Mouse (Mus musculus) frontal cortex, postnatal 36 days (tissue): ENCODE results near the gene Stard13.

Source experiments
- DNase-seq, 2 experiments: peaks; one replicate each; pipeline ENCODE4 v3.0.0; 2022; ENCODE audit warnings: low spot score in 2 of 2

Gene Stard13

DNA sequence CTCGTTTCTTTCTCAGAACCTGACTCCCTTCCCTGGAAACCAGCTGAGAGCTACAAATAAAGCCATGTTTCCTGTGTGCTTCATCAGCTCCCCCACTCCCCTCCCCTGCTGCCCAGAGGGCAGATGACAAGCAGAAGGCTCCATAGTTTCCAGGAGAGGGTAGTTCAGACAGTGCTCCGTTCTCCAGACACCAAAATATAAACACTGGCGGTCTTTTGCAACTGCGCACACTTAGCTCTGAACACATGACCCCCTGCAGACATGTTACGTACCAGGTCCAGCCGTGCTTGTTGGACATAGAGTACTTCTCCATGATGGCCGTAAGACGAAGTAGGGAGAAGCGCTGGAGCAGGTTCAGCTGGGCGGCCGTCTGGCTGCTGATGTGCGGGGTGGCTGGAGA lies 173.2 kb downstream of the Stard13 start:
- DNase-seq: peak in 1 of 2 experiments; percentile 13

DNA sequence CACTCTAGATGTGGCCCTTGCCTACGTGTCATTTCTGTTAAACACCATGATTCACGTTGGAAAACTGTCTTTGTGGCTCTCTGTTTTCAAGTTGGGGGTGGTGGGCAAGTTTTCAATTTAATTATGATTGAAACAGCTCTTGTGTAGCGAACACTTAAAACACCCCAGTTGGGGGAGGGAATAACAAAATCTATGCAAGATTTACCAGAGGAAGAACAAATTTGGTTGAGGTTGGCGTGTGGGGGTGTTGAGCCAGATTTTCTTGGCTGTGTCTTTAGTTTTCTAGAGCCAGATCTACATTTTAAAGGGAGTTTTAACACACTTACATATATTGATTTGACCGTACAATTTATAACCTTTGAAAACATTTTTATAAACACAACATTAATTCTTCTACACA lies 173.9 kb downstream of the Stard13 start:
- peak; percentile 29 to 77 for DNase-seq

DNA sequence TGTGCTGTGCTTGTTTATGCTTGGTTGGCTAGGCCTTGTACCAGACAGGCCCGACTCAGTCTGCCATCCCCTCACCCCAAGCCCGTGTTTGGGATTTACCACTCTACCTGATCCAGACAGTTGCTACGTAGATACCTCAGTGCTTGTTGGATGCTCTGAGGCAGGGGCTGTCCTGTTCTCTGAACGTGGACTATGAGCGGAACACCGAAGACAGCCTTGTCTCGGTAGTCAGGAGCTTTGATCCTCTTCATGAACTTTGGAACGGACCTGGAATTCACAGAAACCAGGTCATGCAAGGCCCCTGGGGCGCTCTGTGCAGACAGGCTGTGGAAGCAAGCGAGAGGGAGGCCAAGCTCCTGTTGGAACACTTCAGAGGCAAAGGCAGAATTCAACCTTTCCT lies 174.3 kb downstream of the Stard13 start:
- DNase-seq: peak in 1 of 2 experiments; percentile 10

DNA sequence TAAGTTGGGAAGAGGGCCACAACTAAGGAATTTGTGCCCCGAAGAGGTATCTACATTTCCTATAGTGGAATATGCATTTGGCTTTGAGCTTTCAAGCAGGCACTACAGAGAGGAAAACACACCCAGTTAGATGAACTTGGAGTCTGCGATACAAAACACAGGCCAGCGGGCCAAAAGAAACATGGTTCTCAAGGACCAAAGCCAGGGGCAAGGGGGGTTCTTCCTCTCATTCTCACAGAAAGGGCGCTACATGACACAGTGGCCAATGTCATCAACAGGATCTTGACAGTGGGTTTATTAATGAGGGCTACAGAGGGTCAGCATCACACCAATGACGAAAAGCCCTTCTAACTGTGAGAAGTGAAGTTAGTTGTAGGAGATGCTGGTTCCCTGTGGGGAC lies 175.9 kb downstream of the Stard13 start:
- DNase-seq: no peak

DNA sequence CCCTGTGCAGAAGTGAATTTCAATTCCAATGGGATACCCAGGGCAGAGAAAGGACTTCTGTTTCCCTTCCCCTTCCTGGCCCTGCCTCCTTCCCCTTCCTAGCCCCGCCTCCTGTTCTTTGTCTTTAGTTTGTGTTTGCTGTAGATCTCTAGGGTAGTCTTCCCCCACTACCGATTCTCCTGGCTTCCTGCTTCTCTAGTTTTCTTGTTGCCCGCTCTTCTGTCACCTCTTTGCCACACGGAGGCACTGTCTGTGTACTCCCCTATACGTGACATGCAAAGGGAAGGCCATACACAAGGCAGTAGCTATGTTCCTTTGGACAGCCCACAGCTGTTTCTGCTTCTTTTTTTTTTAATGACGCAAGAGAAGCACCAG lies 176.7 kb downstream of the Stard13 start:
- no peak for DNase-seq

DNA sequence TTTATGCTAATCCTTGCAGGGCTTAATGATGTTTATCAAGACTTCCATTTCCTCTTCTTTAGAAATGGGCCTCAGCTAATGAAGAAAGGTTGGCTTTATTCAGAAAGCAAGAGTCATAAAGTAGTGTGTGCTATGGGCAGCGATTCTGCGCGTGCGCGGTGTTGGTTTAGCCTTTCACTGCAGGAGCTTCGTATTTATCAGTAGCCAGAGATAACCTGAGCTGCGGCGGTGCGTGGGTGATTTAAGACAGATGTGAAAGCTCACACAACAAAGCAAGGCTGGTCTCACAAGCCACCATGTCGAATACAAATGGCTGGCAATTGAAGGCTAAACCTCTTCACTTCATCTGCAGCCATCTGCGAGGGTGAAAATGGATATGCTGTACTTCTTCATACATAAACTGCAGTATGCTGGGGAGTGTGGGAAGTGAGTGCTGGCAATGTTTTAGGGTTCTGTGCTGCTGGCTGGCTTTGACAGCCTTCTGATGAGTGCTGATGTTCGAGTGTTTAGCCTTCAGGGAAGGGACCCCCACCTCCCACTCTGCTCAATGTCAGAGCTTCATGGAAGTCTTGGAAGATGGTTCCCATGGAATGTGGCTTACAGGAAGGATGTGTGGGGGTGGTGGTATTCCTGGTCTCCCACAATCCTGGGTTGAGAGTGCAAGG lies 177.2 kb downstream of the Stard13 start:
- DNase-seq: peak; percentile 38 to 62

DNA sequence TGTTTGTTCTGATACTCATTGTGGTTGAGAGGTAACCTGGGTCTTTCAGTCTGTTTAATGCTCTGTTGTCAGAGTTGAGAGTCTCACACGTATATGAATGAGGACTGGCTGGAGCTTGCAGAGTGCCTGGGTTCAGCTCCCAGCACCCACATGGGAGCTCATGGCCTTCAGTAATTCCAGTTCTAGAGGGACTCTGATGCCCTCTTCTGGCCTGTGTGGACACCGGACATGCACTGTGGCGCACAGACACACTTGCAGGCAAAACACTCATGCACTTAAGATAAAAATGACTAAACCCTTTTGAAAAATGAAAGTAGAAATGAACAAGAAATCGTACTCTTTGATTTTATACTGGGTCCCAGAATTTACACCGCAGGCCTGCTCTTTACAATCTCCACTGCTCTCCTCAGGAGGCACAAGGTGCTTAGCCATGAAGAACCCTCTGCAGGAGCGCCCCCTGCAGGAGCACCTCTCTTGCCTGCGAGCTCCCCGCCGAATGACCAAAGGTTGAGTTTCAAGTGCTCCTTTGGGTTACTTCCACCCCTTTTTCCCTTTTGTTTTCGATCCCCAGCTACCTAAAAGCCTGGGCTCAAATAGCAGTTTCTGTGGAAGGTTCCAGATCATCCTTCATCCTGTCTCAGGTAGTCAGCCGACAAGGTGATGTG lies 178.1 kb downstream of the Stard13 start:
- DNase-seq: no peak

DNA sequence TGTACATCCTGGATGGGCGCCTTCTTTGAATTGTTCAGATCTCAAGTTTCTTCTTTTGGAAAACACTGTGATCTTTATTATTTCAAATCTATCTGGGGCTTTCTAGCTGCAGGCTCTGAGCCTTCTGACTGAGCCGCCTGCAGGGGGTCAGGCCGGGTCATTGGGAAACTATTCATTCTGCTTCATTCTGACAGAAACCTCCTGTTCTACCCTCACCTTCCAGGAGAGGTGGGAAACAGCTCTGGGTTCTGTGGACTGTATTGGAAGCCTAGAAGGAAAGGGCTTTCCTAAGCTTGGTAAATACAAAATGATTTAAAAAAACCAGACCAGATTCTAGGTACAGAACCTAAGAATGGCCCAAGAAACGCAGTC lies 178.9 kb downstream of the Stard13 start:
- DNase-seq: no peak

DNA sequence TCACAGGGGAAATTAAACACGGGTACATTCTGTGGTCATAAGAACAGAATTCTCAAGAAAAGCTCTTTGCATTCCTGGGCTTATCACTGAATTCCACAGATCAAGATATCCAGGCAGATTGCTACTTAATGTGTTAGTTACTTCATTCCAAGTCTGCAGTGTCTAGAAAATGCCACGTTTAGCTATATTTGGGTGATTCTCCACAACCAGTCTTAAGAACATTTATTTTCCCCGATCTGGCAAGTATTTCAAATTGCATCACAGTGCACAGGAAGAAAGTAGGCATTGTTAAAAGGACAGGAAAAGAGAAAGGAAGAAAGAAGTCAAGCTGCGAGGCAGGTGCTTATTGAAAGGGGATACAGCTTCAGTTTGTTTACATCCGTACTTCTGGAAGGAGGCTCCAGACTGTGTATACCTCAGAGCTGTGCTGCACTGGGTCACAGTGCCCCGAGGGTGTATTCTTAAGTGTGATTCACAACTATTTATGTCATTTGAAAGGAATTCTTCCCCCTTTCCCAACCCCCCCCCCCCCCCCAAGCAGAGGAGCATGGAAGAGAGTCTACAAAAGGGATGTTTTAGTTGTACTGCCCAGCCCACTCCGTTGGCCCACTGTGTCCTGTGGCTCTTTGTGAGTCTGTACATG lies 179.4 kb downstream of the Stard13 start:
- no peak for DNase-seq

DNA sequence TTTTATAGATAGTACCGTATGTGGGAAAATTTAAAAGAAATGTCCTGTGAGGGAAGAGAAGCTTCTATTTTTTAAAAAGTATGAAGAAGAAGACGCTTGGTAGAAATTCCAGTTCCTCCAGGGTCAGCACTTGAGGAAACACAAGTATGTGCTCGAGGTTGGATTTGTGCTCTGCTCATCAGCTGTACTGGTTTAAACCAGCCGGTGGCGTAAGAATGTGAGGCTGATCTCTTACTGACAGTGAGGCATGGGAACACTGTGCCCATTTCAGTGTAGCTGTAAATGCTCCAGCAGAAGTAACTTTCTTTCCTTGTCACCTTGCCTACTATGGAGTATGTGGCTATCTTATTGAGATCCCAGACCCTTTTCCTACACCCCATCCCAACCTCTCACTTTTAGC lies 180.4 kb downstream of the Stard13 start:
- no peak for DNase-seq

DNA sequence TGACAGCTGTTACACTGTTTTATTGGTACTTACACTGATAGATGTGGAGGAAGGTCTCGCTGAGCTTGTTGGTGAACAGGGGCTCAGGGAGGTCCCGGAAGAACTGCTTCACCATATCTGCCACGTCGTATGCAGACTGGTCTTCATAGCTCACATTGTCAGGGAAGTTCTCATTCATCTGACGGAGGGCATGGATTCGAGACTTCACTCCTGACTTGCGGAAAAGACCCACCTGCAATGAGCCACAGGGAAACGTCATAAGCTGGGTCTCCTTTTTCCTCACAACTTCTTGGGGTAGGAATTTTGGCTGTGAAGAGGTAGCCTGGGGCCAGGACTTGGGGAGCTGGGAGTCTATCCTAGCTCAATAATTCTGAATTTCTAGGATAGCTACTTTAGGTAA lies 181.3 kb downstream of the Stard13 start:
- no peak for DNase-seq

DNA sequence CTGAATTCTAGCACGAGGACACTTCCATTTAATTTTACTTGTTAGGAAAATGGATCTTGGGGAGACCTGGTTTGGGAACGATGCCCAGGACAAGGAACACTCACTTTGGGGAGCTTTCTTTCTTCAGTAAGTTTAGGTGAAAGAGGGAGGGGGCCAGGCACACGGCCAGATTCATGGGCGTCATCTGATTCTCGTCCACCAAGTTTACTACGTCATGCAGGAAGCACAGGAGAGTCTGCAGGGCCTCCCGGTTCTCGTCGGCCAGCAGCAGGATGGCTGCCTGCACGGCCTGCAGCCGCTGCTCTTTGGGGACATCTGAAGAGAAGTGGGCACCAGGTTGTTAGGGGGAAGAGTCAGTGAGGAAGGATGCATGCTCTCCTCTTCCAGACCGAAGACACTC lies 186.1 kb downstream of the Stard13 start:
- DNase-seq: no peak

DNA sequence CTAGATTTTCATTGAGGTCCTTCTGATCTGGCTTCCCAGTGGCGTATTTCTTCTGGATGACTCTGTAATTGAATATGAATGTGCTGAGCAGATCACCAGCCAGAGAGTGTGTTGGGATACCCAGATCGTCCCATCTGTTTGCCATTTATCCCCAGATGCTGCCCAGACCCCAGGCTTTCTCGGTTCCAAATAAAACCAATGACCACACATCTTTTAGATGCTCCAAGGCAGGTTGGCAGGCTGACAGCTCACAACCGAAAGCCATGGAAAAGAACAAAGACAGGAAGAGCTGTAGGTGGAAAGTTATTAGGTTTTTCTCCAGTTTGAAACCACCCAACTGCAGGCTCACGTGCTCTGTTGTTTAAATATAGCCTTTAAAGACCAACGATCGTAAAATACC lies 186.7 kb downstream of the Stard13 start:
- no peak for DNase-seq

DNA sequence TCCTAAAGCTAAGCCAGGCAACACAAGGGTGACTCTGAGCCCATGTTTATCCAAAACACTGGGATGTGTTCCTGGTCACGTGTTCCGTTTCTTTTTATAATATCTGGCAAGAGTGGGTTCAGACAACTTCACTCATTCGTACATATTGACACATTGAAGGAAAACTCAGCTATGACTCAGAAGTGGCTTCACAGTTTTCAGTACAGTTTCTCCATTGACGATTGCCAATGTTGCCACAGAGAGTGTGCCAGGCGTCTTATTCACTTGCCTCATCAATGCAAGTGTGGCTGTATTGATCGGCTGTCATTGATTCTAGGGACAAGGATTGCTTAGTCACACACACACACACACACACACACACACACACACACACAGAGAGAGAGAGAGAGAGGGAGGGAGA lies 187.5 kb downstream of the Stard13 start:
- DNase-seq: no peak

DNA sequence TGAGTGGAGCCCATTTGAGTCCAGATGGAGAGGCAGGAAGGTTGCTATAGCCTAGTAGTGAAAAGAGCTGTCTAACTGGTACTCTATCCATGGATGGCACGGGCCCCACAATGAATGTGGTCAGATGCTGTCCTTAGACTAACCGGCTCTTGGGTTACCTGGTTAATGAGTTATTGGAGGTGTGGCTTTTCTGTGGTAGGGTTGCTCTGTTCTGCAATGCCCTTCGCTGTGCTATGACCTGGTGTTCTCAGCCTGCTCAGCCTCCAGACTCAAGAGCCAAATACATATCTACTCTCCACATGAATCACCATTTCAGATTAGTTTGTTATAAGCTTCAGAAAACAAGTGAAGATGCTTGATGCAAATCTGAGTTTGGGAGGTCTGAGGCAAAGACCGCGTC lies 190.7 kb downstream of the Stard13 start:
- DNase-seq: no peak

DNA sequence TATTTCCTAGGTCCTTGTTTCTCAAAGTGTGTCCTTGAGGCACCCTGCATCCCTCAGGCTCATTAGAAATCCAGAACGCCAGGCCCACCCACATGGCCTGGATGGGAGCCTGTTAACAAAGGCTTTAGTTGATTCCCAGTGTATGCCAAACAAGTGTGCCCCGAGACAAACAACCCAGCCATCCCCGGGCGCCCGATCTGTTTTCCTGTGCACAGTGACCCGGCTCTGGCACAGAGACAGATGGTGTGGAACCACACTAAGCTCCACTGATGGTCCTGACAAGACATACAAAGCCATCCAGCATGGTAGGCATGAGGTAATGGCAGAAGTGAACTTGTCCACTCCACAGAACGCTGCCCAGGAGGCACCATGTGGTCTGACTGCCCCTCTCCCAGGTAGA lies 195.8 kb downstream of the Stard13 start:
- no peak for DNase-seq

DNA sequence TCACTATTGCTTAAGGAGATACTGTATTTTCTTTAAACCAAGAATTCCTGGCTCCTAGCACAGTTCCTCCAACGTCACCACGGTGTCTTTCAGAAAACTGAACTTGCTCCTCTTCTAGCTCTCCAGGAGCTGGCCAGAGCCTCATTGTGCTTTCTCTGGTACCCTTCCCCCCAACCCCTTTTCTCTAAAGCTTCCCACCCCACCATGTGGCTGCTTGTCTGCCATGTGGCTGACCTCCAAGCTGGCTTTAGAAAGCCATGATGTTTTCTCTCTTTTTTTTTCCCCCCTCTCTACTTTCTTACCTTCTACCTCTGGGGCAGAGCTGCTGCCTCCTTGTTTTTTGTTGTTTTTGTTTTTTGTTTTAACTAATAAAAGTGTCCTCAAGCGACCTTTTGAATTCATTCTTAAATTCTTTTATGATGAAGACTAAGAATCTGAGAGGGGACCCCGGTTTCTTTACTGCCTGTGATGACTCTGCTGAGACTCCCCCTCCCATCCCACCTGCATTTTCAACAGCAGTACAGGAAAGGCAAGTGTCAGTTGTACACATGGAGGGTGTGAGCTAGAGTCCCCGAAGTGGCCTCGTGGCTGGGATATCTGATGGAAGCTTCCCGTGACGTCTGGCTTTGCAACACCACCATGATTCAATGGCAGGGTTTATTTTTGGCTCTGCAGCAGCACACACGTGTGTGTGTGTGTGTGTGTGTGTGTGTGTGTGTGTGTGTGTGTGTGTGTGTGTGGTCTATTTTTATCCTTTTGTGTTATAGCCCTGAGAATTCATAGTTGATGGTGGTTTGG lies 198.7 kb downstream of the Stard13 start:
- DNase-seq: no peak

DNA sequence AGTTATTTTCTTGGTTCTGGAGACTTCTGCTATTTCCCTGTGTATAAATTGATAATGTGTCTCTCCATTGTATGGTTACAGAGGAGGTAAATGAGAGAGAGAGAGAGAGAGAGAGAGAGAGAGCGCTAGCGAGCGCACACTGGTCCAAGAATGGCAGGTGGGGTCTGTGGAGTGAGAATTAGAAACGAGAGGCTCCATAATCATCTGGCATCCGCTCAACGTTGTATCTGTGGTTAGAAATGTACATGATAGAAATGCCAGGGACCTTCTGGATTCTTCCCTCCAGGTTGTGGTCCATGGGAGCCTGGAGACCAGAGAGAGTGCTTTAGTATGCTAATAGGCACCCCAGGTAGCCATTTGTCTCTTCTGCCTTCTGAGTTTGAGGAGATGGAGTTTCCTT lies 204.7 kb downstream of the Stard13 start:
- DNase-seq: no peak

DNA sequence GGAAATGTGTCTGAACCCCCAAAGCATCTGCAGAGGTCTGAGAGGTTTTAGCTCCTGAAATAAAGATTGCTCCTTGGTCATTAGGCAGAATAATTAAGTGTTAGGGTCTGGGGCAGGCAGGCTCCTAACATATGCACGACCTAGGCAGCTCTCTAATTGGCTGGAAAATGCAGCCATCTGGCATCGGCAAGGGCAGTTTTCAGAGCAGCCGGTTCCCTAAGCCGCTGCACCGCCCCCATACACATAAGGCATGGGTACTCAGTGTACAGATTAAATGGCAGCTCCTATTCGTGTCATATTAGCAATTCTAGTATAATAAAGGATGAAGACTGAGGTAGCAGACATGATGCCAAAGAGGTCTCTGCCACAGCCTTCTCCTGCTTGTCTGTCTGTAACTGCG lies 206.5 kb downstream of the Stard13 start:
- no peak for DNase-seq

DNA sequence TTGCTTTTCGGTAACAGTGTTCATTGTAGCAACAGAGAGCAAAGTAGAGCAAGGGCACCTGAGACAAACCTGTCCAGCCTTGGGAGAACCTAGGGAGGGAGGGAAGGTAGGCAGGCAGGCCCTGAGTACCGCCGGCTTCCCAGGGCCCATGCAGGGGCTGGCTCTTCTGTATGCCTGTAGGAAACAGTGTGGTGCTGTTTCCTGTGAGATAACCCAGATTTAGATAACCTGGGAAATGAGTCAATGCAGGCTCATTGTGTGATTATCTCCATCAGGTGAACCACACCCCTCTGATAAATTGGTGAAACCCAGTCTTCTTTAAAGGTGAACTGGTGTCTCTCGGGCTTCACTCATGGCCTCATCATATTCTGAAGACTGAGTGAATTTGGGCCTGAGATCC lies 207.6 kb downstream of the Stard13 start:
- no peak for DNase-seq

DNA sequence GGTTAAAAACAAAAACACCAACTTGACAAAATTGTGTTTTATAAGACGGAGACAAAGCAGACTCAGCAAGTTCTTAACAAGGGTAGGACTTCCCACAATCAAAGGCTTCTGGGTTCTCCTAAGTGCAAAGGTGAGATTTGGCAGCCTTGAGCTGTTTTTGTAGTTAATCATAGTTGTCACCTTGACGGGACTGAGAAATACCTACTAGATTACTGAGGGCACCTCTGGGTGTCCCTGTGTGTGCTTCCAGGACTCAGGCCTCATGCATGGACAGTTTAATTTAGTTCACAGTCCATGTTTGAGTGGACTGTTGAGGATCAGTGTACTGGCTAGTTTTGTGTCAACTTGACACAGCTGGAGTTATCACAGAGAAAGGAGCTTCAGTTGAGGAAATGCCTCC lies 209.2 kb downstream of the Stard13 start:
- DNase-seq: no peak

DNA sequence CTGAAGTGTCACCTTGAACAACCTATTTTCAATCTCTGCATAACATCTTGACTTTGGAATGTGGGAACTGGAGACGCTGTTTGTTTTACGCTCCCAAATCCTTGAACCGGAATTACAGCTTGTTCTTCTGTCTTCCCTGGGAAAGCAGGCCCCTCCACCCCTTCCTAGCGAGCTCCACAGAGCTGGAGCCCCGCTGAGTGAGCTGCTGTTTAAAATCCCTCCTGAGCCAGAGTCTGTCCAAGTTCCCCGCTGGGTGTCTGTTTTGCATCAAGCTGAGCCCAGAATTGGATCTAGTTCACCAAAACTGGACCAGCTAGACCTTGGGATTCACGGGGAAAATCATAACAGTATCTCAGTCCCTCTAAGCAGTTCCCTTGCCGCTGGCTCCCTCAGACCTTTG lies 210.2 kb downstream of the Stard13 start:
- peak; percentile 36 to 51 for DNase-seq

DNA sequence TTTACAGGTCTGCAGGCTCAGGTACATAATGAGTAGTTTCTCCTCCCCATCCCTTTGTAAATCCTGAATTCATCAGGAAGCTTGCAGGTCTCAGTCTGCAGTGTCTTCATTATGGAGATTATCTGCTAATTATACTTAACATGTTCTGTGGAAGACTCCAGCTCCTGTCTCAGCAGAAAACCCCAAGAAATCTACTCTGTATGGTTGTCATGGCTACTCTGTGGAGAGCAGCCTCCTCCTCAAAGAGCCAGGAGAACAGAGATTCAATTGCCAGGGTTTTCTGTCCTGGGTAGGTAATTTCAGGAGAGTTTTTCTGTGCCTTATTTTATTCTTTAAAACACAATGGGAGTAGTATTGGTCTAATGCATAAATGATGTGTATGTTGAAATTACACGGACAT lies 210.7 kb downstream of the Stard13 start:
- peak in 1 of 2 experiments; percentile 20 for DNase-seq
